ENCODE assay signal across 11 mouse cellular contexts in genomic region chr10:90859665-90860523, GRCm38 (mm10).
A peak's percentile ranks its signal among the peaks of the same experiment; 100 is the strongest.
DNase-seq lines count a peak whose midpoint lies in the region.
"Had no signal": no experiment of that assay in that cellular context is flagged by ENCODE, and none has a peak within 500 bp of the region (broad histone marks: within the 10 kb centered on the region; RNA-seq: fewer than 3 reads in every experiment).

No protein-coding gene starts in this region.

- DNase-seq in right cerebral cortex, adult 18-20 months: peak; percentile 86
- no peak for DNase-seq in right cerebral cortex, postnatal 4 days
- peak; percentile 85 for DNase-seq in layer of hippocampus, adult 8-10 months (ENCODE audit: low spot score in 2 of 2)
- DNase-seq in left cerebral cortex, postnatal 10 days (ENCODE audit: extremely low spot score in 1 of 2, low spot score in 2 of 2): peak; percentile 38 to 50
- DNase-seq in telencephalon, adult 2 months (ENCODE audit: low read depth, low spot score): peak; percentile 91
- DNase-seq in kidney, postnatal 36 days: no peak
- no peak for DNase-seq in cerebellum, adult 8-10 months
- DNase-seq in testis, postnatal 10 days (ENCODE audit: low spot score): no peak
- DNase-seq: gastrocnemius, postnatal 14 days; kidney, adult 9 months; retina, postnatal 1 day had no signal

- intact Hi-C loops in left cerebral cortex, postnatal 10 days (cut with DNase I): no loop called here

Comparison
In these comparisons a context has a peak if more than half of its experiments do, and no peak if none do; other contexts are left out.
1. DNase-seq: peak in right cerebral cortex, adult 18-20 months (single experiment), layer of hippocampus, adult 8-10 months (2 of 2), left cerebral cortex, postnatal 10 days (2 of 2) and telencephalon, adult 2 months (single experiment); none in right cerebral cortex, postnatal 4 days (single experiment), kidney, postnatal 36 days (0 of 2), cerebellum, adult 8-10 months (single experiment) and testis, postnatal 10 days (single experiment).